29 mouse cellular contexts compared by ENCODE assay signal in genomic region chr7:99810814-99811213, GRCm38 (mm10). TPM values are rescaled to one million over a fixed set of nuclear protein-coding genes. Genes with fewer than 3 reads are reported as not detected.
DNase-seq lines count a peak whose midpoint lies in the region; ATAC-seq and TF ChIP-seq lines count a peak whose summit lies in the region.
"Had no signal": no experiment of that assay in that cellular context is flagged by ENCODE, and none has a peak within 500 bp of the region (broad histone marks: within the 10 kb centered on the region; RNA-seq: fewer than 3 reads in every experiment).

No protein-coding gene starts in this region.

- H3K4me1 ChIP-seq in liver, postnatal 0 days (ENCODE audit: insufficient read depth), result no peaks in the 10 kb centered on the region
- no peaks in the 10 kb centered on the region for H3K4me1 ChIP-seq in stomach, embryonic 14.5 days (ENCODE audit: control insufficient read depth, insufficient read depth, low read length)
- no peaks in the 10 kb centered on the region for H3K4me1 ChIP-seq in stomach, postnatal 0 days (replicated peaks; ENCODE audit: control insufficient read depth, insufficient read depth)
- H3K4me1 ChIP-seq in liver, embryonic 13.5 days (replicated peaks), result peaks cover 35% of the 10 kb centered on the region
- H3K4me1 ChIP-seq: embryonic facial prominence, embryonic 10.5 days; embryonic facial prominence, embryonic 12.5 days; forebrain, embryonic 13.5 days had no signal

- no peak overlapping the region for H3K27ac ChIP-seq in liver, postnatal 0 days (ENCODE audit: low read depth)
- peak overlapping the region; percentile 11; the same call in 1 of the 2 replicates for H3K27ac ChIP-seq in stomach, embryonic 14.5 days (ENCODE audit: low read length)
- no peak overlapping the region for H3K27ac ChIP-seq in stomach, postnatal 0 days (replicated peaks)
- H3K27ac ChIP-seq in liver, embryonic 13.5 days, result no peak overlapping the region
- H3K27ac ChIP-seq: embryonic facial prominence, embryonic 10.5 days; embryonic facial prominence, embryonic 12.5 days; forebrain, embryonic 13.5 days had no signal

- no peak overlapping the region for H3K9ac ChIP-seq in liver, postnatal 0 days (replicated peaks)
- no peak overlapping the region for H3K9ac ChIP-seq in stomach, embryonic 14.5 days (replicated peaks; ENCODE audit: low read depth, low read length)
- H3K9ac ChIP-seq in stomach, postnatal 0 days (ENCODE audit: low read length), result no peak overlapping the region
- H3K9ac ChIP-seq in liver, embryonic 13.5 days, result no peak overlapping the region
- H3K9ac ChIP-seq: embryonic facial prominence, embryonic 12.5 days; forebrain, embryonic 13.5 days had no signal

- peak; percentile 33 for DNase-seq in heart, adult 11 months
- no peak for DNase-seq in heart, adult 8-10 months (ENCODE audit: low spot score)
- peak; percentile 24 for DNase-seq in liver
- no peak for DNase-seq in liver, postnatal 0 days
- DNase-seq in stomach, postnatal 0 days (ENCODE audit: low spot score), result no peak
- DNase-seq in liver, embryonic 13.5 days, result no peak
- no peak for DNase-seq in kidney, adult 8-10 months
- DNase-seq: adrenal gland, adult 8-10 months; adrenal gland, postnatal 14 days; adrenal gland, postnatal 36 days; B cell, adult 2 months; cerebellum, adult 11-12 months; cerebellum, adult 2 months; cerebellum, adult 9-10 months; cerebellum, postnatal 10 days; cerebellum, postnatal 25 days had no signal

- H3K27me3 ChIP-seq in liver, postnatal 0 days (ENCODE audit: insufficient read depth, low read length), result no peaks in the 10 kb centered on the region
- no peaks in the 10 kb centered on the region for H3K27me3 ChIP-seq in stomach, embryonic 14.5 days (ENCODE audit: control insufficient read depth, insufficient read depth, low read length)
- no peaks in the 10 kb centered on the region for H3K27me3 ChIP-seq in stomach, postnatal 0 days (ENCODE audit: control insufficient read depth, insufficient read depth, low read length)
- no peaks in the 10 kb centered on the region for H3K27me3 ChIP-seq in liver, embryonic 13.5 days
- H3K27me3 ChIP-seq: CH12.LX; embryonic facial prominence, embryonic 12.5 days; forebrain, embryonic 13.5 days; Patski had no signal

- no peak overlapping the region for H3K4me3 ChIP-seq in liver, postnatal 0 days (ENCODE audit: low read depth, low read length)
- no peak overlapping the region for H3K4me3 ChIP-seq in stomach, embryonic 14.5 days (ENCODE audit: low read depth, low read length)
- no peak overlapping the region for H3K4me3 ChIP-seq in stomach, postnatal 0 days (ENCODE audit: low read depth, low read length)
- no peak overlapping the region for H3K4me3 ChIP-seq in liver, embryonic 13.5 days (replicated peaks)
- H3K4me3 ChIP-seq: embryonic facial prominence, embryonic 10.5 days; embryonic facial prominence, embryonic 12.5 days; forebrain, embryonic 13.5 days had no signal

- TF ChIP-seq EP300 in liver, postnatal 0 days (IDR thresholded peaks at IDR 0.05; ENCODE audit: low read depth), result no peak
- TF ChIP-seq EP300 in stomach, postnatal 0 days (optimal IDR thresholded peaks at IDR 0.05), result no peak

- no peak for TF ChIP-seq CTCF in liver, postnatal 0 days (IDR thresholded peaks at IDR 0.05; ENCODE audit: low read depth)
- no peak for TF ChIP-seq CTCF in stomach, postnatal 0 days (IDR thresholded peaks at IDR 0.05; ENCODE audit: low read depth)

- H3K9me3 ChIP-seq in liver, postnatal 0 days (ENCODE audit: low read length), result no peaks in the 10 kb centered on the region
- H3K9me3 ChIP-seq in stomach, embryonic 14.5 days (ENCODE audit: control insufficient read depth, low read depth, low read length), result no peaks in the 10 kb centered on the region
- H3K9me3 ChIP-seq in stomach, postnatal 0 days (ENCODE audit: control insufficient read depth, low read length), result no peaks in the 10 kb centered on the region
- no peaks in the 10 kb centered on the region for H3K9me3 ChIP-seq in liver, embryonic 13.5 days (replicated peaks)
- H3K9me3 ChIP-seq: embryonic facial prominence, embryonic 10.5 days; embryonic facial prominence, embryonic 12.5 days; forebrain, embryonic 13.5 days; G1E had no signal

- WGBS in liver, postnatal 0 days (ENCODE audit: insufficient replicate concordance), result 87% methylated on average over 2 of the region's 2 CpGs
- WGBS in stomach, embryonic 14.5 days, result 64% methylated on average over 2 of the region's 2 CpGs
- WGBS in stomach, postnatal 0 days, result 68% methylated on average over 2 of the region's 2 CpGs
- WGBS in liver, embryonic 13.5 days (ENCODE audit: insufficient replicate concordance), result 49% methylated on average over 2 of the region's 2 CpGs

- H3K36me3 ChIP-seq in liver, postnatal 0 days (replicated peaks; ENCODE audit: insufficient read depth, low read length), result peaks cover 17% of the 10 kb centered on the region; the same call in 1 of the 2 replicates
- no peaks in the 10 kb centered on the region for H3K36me3 ChIP-seq in stomach, embryonic 14.5 days (ENCODE audit: control insufficient read depth, insufficient read depth, low read length)
- H3K36me3 ChIP-seq in stomach, postnatal 0 days (ENCODE audit: control insufficient read depth, insufficient read depth, low read length), result peaks cover 9% of the 10 kb centered on the region
- peaks cover 47% of the 10 kb centered on the region for H3K36me3 ChIP-seq in liver, embryonic 13.5 days

- no peak overlapping the region for H3K4me2 ChIP-seq in liver, postnatal 0 days (ENCODE audit: low read depth, low read length)
- H3K4me2 ChIP-seq in stomach, embryonic 14.5 days (replicated peaks; ENCODE audit: low read depth, low read length), result no peak overlapping the region
- no peak overlapping the region for H3K4me2 ChIP-seq in stomach, postnatal 0 days (replicated peaks; ENCODE audit: low read depth)
- no peak overlapping the region for H3K4me2 ChIP-seq in liver, embryonic 13.5 days
- H3K4me2 ChIP-seq: embryonic facial prominence, embryonic 12.5 days; forebrain, embryonic 13.5 days had no signal

- ATAC-seq in liver, postnatal 0 days, result no peak
- no peak for ATAC-seq in stomach, embryonic 14.5 days (ENCODE audit: insufficient number of reproducible peaks, insufficient read depth, low FRiP score, low read depth)
- ATAC-seq in stomach, postnatal 0 days (ENCODE audit: low FRiP score, low TSS enrichment), result no peak
- ATAC-seq in liver, embryonic 13.5 days (ENCODE audit: low read depth), result peak; percentile 66; the same call in 1 of the 2 replicates
- ATAC-seq: activated CD4-positive, CD25-positive, alpha-beta regulatory T cell, adult 4 months; CD4-positive, CD25-positive, alpha-beta regulatory T cell, adult 4 months; forebrain, embryonic 13.5 days; Patski had no signal

RNA-seq across cellular contexts. Expression of gene Neu3, which starts 17.4 kb away (rescaled TPM):
- total RNA-seq in heart, adult 8-10 months (2022), result 1 to 10 TPM; 3.3 to 5.4 (median 4.8) TPM
- 2.4 and 2.9 TPM in 2 replicates for polyA plus RNA-seq in liver, postnatal 0 days (2015; fragmentation: Nextera tagmentation; extraction: Ambion mirVana)
- polyA plus RNA-seq in stomach, embryonic 14.5 days (2014; fragmentation: Nextera tagmentation; extraction: Ambion mirVana), result 7.0 and 7.1 TPM in 2 replicates
- polyA plus RNA-seq in stomach, postnatal 0 days (2015; fragmentation: Nextera tagmentation; extraction: Ambion mirVana), result 4.0 and 4.4 TPM in 2 replicates
- 4.2 and 4.8 TPM in 2 replicates for polyA plus RNA-seq in liver, embryonic 13.5 days (2015; fragmentation: Nextera tagmentation; extraction: Ambion mirVana)

RNA-seq across cellular contexts. Expression of gene Olfr521, which starts 47.5 kb away (rescaled TPM):
- total RNA-seq in heart, adult 8-10 months (2022), result not detected
- polyA plus RNA-seq in liver, postnatal 0 days (2015; fragmentation: Nextera tagmentation; extraction: Ambion mirVana), result not detected in 2 replicates
- not detected in 2 replicates for polyA plus RNA-seq in stomach, embryonic 14.5 days (2014; fragmentation: Nextera tagmentation; extraction: Ambion mirVana)
- polyA plus RNA-seq in stomach, postnatal 0 days (2015; fragmentation: Nextera tagmentation; extraction: Ambion mirVana), result not detected in 2 replicates
- polyA plus RNA-seq in liver, embryonic 13.5 days (2015; fragmentation: Nextera tagmentation; extraction: Ambion mirVana), result not detected in 2 replicates
- total RNA-seq: adrenal gland, adult 18-20 months; adrenal gland, adult 8-10 months; adrenal gland, postnatal 14 days; adrenal gland, postnatal 36 days; CH12.LX had no signal
- polyA plus RNA-seq: activated CD4-positive, CD25-positive, alpha-beta regulatory T cell, adult 4 months; CD4-positive, CD25-positive, alpha-beta regulatory T cell, adult 4 months; cerebellum, adult 2 months; cortical plate, adult 2 months; embryonic facial prominence, embryonic 10.5 days; embryonic facial prominence, embryonic 12.5 days; embryonic facial prominence, embryonic 14.5 days; forebrain, embryonic 11.5 days; forebrain, embryonic 13.5 days; G1E; Patski had no signal

RNA-seq across cellular contexts. Expression of gene Xrra1, which starts 48.1 kb away (rescaled TPM):
- total RNA-seq in heart, adult 8-10 months (2022), result not detected
- polyA plus RNA-seq in liver, postnatal 0 days (2015; fragmentation: Nextera tagmentation; extraction: Ambion mirVana), result 0.04 and 0.07 TPM in 2 replicates
- polyA plus RNA-seq in stomach, embryonic 14.5 days (2014; fragmentation: Nextera tagmentation; extraction: Ambion mirVana), result 0.29 and 0.50 TPM in 2 replicates
- polyA plus RNA-seq in stomach, postnatal 0 days (2015; fragmentation: Nextera tagmentation; extraction: Ambion mirVana), result 0.08 and 0.27 TPM in 2 replicates
- not detected in 2 replicates for polyA plus RNA-seq in liver, embryonic 13.5 days (2015; fragmentation: Nextera tagmentation; extraction: Ambion mirVana)

RNA-seq across cellular contexts. Expression of gene Spcs2, which starts 52.4 kb away (rescaled TPM):
- 10 to 100 TPM; 60.3 to 67.9 (median 63.1) TPM for total RNA-seq in heart, adult 8-10 months (2022)
- 156 and 165 TPM in 2 replicates for polyA plus RNA-seq in liver, postnatal 0 days (2015; fragmentation: Nextera tagmentation; extraction: Ambion mirVana)
- polyA plus RNA-seq in stomach, embryonic 14.5 days (2014; fragmentation: Nextera tagmentation; extraction: Ambion mirVana), result 287 and 322 TPM in 2 replicates
- polyA plus RNA-seq in stomach, postnatal 0 days (2015; fragmentation: Nextera tagmentation; extraction: Ambion mirVana), result 289 and 308 TPM in 2 replicates
- 216 and 254 TPM in 2 replicates for polyA plus RNA-seq in liver, embryonic 13.5 days (2015; fragmentation: Nextera tagmentation; extraction: Ambion mirVana)

Comparison
In these comparisons a context has a peak if more than half of its experiments do, and no peak if none do; other contexts are left out.
1. DNase-seq: peak in heart, adult 11 months (single experiment) and liver (single experiment); none in heart, adult 8-10 months (single experiment), liver, postnatal 0 days (single experiment), stomach, postnatal 0 days (single experiment), liver, embryonic 13.5 days (single experiment) and kidney, adult 8-10 months (0 of 2).